Mouse (Mus musculus): ENCODE data around the gene Hnrnpr.

Hnrnpr gene

DNA sequence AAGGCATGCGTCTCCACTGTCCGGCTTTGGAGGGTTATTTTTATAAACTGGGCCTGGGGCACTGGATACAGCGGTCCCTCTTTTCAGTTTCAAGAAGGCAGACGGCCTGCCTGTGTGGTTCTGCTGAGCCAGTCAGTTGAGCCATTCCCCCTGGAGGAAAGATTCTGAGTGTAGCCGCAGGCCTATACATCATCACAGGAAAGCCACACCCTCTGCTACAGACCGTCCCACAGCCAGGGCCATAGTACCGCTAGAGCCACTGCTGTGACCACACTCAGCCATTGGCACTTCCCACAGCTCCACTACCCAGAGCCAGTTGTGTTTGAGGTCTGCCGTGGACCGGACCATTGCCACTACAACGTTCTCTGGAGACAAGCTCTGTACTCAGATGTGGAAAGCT lies 91.1 kb downstream of the Hnrnpr start:
- no peak for DNase-seq (ENCODE audit: extremely low spot score)

DNA sequence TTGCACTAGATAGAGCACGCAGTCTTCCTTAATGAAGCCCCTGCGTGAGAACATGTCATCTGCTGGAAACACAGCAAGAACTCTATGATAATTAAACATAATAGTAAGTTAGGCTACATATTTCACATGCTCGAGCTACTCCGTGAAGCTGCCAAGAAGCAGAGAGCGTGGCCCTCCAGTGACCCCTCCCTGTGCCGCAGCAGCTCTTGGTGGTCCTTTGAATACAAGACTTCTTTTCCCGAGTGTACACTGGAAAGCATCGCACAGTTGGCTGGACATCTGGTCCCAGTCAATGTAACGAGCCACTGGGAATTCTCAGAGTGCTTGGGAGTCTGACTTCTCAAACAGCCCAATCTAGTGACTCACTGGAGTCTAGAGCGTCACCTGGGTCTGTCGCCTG lies 97.1 kb downstream of the Hnrnpr start:
- DNase-seq (ENCODE audit: extremely low spot score): no peak
